Mouse (Mus musculus) telencephalon, adult 2 months (tissue): ENCODE measurements at regions not wholly inside any gene's neighbourhood (a gene's known extent, or its start where the extent isn't known, plus 50 kb on each side); places are given as distances from the start of the nearest gene placed in this dataset.
A peak's percentile ranks its signal among the peaks of the same experiment; 100 is the strongest.
"Not testable (repeated sequence)": the region's sequence is repeated elsewhere in the genome, so short reads cannot be mapped to it uniquely, and the experiment has no call there.

Source experiments
- DNase-seq: peaks from one replicate; pipeline ENCODE4 v3.0.0-alpha.2; 2011; ENCODE audit warnings: low read depth, low spot score

- no peak for DNase-seq
These were observed 77.6 kb downstream of the Elovl4 start for GRCm38 (mm10) chr9:83728428-83728827.

GRCm38 (mm10) chr9:83727462-83728189 is 78.5 kb downstream of the Elovl4 start:
- peak; percentile 62 for DNase-seq

- DNase-seq: no peak
These were observed 79.1 kb downstream of the Elovl4 start for GRCm38 (mm10) chr9:83726979-83727378.

GRCm38 (mm10) chr9:83726105-83726504 is 80.0 kb downstream of the Elovl4 start:
- DNase-seq: no peak

GRCm38 (mm10) chr9:83725545-83725944 is 80.5 kb downstream of the Elovl4 start:
- no peak for DNase-seq

GRCm38 (mm10) chr9:83720982-83721381 is 85.1 kb downstream of the Elovl4 start:
- DNase-seq: no peak

GRCm38 (mm10) chr9:83719811-83720210 is 86.3 kb downstream of the Elovl4 start:
- no peak for DNase-seq

GRCm38 (mm10) chr9:83718084-83718483 is 88.0 kb downstream of the Elovl4 start:
- DNase-seq: not testable (repeated sequence)

- no peak for DNase-seq
These were observed 89.8 kb downstream of the Elovl4 start for GRCm38 (mm10) chr9:83716101-83716763.

GRCm38 (mm10) chr9:83707361-83707760 is 98.7 kb downstream of the Elovl4 start:
- no peak for DNase-seq

- no peak for DNase-seq
These were observed 100.0 kb downstream of the Elovl4 start for GRCm38 (mm10) chr9:83706071-83706470.

- DNase-seq: no peak
These were observed 101.9 kb downstream of the Elovl4 start for GRCm38 (mm10) chr9:83704186-83704585.

GRCm38 (mm10) chr9:83700916-83701315 is 105.2 kb downstream of the Elovl4 start:
- DNase-seq: no peak

GRCm38 (mm10) chr9:83700056-83700455 is 106.0 kb downstream of the Elovl4 start:
- DNase-seq: no peak

- DNase-seq: peak; percentile 62
These were observed 114.5 kb downstream of the Elovl4 start for GRCm38 (mm10) chr9:83691332-83692198.
